Mouse (Mus musculus): ENCODE measurements around the gene Pogk. TPM values are rescaled to one million over a fixed set of nuclear protein-coding genes. Genes with fewer than 3 reads are reported as not detected.

Gene Pogk
- polyA plus RNA-seq, 1 experiment from 2014 or later: 18.7 TPM

DNA sequence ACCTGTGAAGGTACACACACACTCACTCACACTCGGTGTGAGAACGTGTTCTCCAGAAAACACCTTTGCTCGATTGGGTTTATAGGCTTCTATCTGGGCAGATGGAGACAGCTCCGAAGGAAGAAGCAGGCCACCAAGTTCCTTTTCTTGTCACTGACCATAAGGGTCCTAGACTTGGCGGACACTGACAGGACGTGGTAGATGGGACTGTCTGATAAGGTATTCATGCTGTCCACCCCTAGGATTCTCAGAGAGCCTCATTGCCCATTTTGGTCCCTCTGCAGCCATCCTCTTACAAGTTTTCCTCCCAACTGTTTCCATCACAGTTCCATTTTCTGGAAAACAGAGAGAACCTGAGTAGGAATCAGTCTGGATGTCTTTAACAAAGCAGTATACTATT is 13.3 kb downstream of the Pogk start:
- WGBS: 90% methylated on average over 6 of the region's 6 CpGs
- no peak for ATAC-seq (ENCODE audit: insufficient number of reproducible peaks, low FRiP score, low TSS enrichment, low read depth)
- H3K27me3 ChIP-seq: no peaks in the 10 kb centered on the region
- H3K4me3 ChIP-seq (replicated peaks): no peak overlapping the region
- no peaks in the 10 kb centered on the region for H3K4me1 ChIP-seq
- no peak overlapping the region for H3K27ac ChIP-seq (replicated peaks)
- H3K36me3 ChIP-seq: peaks cover 84% of the 10 kb centered on the region
- no peak overlapping the region for H3K4me2 ChIP-seq (replicated peaks)
- H3K9ac ChIP-seq: no peak overlapping the region
- H3K9me3 ChIP-seq (replicated peaks): no peaks in the 10 kb centered on the region

DNA sequence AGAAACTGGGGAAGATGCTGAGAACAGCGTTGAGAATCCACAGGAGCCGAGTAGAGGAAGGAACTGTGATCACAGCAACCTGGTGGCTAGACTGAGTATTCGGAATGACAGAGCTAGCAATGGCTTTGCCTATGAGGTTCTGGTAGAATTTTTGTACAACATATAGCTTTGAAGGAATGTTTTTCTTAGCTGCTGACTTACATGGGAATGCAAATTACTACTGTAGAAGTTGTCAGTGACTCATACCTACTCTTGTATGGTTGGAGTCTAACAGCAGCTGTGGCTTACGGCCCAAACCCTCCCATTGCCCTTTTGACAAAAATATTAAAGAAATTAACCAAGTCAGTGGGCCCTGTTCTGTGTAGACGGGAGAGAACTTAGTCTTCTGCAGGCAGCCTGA is 14.0 kb downstream of the Pogk start:
- Histone ChIP-seq H3K27me3 (no peaks in the 10 kb centered on the region), H3K9ac (no peak overlapping the region), H3K4me2 (replicated peaks) (no peak overlapping the region), H3K4me3 (replicated peaks) (no peak overlapping the region), H3K9me3 (replicated peaks) (no peaks in the 10 kb centered on the region), H3K36me3 (peaks cover 85% of the 10 kb centered on the region), H3K4me1 (no peaks in the 10 kb centered on the region), H3K27ac (replicated peaks) (no peak overlapping the region)
- WGBS: 90% methylated on average over 5 of the region's 5 CpGs
- ATAC-seq (ENCODE audit: insufficient number of reproducible peaks, low FRiP score, low TSS enrichment, low read depth): no peak

DNA sequence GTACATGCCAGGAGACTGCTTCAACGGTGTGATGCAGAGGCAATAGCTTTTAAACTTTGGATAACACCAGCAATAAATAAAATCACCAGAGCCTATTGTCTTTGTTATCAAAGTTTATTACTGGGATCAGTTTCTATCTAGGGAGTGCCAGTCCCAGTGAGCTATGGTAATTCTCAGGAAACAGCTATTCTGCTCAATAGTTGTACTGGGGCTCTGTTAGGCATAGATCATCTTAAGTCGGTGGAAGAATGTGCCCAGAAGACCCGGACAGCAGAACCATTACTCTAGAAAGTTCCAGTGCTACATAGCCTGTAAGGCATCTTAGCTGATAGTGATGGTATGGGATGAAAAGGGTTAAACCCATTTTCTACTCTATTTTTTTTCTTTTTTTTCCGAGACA is 14.9 kb downstream of the Pogk start:
- Histone ChIP-seq H3K36me3 (peaks cover 87% of the 10 kb centered on the region), H3K27me3 (no peaks in the 10 kb centered on the region), H3K9me3 (replicated peaks) (no peaks in the 10 kb centered on the region), H3K4me1 (no peaks in the 10 kb centered on the region), H3K27ac (replicated peaks) (no peak overlapping the region), H3K4me3 (replicated peaks) (no peak overlapping the region), H3K4me2 (replicated peaks) (no peak overlapping the region), H3K9ac (no peak overlapping the region)
- no peak for ATAC-seq (ENCODE audit: insufficient number of reproducible peaks, low FRiP score, low TSS enrichment, low read depth)
- 72% methylated on average over 4 of the region's 4 CpGs for WGBS

DNA sequence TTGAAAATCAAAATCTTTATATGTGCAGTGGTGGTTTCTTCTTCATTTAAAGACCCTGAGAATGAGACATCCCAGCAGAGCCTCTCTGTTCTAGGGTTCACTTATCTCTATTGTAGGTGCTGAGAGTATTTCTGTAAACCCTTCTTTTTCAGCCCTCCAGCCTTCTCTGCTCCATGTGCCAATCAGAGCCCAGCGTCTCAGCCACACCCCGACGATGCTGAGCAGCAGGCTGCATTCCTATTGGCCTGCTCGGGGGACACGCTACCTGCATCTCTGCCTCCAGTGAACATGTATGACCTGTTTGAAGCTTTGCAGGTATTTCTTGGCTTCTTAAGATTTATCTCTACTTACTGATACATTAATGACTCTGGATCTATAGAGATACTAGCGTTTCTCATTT is 18.0 kb downstream of the Pogk start:
- ATAC-seq (ENCODE audit: insufficient number of reproducible peaks, low FRiP score, low TSS enrichment, low read depth): no peak
- WGBS: 92% methylated on average over 6 of the region's 6 CpGs
- no peak overlapping the region for H3K4me3 ChIP-seq (replicated peaks)
- no peaks in the 10 kb centered on the region for H3K9me3 ChIP-seq (replicated peaks)
- no peak overlapping the region for H3K4me2 ChIP-seq (replicated peaks)
- peaks cover 89% of the 10 kb centered on the region for H3K36me3 ChIP-seq
- H3K27me3 ChIP-seq: no peaks in the 10 kb centered on the region
- no peak overlapping the region for H3K9ac ChIP-seq
- no peaks in the 10 kb centered on the region for H3K4me1 ChIP-seq
- H3K27ac ChIP-seq (replicated peaks): no peak overlapping the region

DNA sequence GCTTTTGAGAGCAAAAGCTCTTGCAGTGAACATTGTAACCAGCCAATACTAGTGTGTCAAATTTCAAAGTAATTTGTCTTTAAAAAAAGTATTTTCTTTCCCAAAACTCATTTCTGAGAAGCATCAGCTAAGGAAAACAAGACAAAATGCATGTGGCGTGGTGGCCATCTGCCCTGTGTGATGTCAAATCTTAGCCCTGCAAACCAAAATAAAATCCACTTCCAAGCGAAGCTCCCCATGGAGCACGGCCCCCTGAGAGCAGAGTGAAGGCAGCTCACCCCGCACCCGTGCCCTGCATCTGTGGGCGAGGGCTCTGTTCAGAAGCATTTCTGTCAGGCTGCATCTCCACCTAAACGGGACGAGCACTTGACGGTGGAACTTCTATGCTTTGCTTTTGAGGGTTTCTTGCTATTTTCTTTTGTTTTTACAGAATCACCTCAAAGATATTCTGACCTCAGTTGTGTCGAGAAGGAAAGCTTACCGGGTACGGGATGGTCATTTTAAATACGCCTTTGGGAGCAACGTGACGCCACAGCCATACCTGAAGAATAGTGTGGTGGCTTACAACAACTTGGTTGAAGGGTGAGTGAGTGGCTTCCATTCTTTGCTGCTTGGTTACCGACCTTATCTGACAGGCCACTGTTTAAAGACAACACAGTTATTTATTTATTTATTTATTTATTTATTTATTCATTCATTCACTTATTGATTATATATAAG is 20.1 kb downstream of the Pogk start:
- Histone ChIP-seq H3K36me3 (peaks cover 95% of the 10 kb centered on the region), H3K4me2 (replicated peaks) (no peak overlapping the region), H3K4me3 (replicated peaks) (no peak overlapping the region), H3K9ac (no peak overlapping the region), H3K9me3 (replicated peaks) (no peaks in the 10 kb centered on the region), H3K27ac (replicated peaks) (no peak overlapping the region), H3K4me1 (no peaks in the 10 kb centered on the region), H3K27me3 (no peaks in the 10 kb centered on the region)
- 93% methylated on average over 16 of the region's 16 CpGs for WGBS
- ATAC-seq (ENCODE audit: insufficient number of reproducible peaks, low FRiP score, low TSS enrichment, low read depth): no peak

DNA sequence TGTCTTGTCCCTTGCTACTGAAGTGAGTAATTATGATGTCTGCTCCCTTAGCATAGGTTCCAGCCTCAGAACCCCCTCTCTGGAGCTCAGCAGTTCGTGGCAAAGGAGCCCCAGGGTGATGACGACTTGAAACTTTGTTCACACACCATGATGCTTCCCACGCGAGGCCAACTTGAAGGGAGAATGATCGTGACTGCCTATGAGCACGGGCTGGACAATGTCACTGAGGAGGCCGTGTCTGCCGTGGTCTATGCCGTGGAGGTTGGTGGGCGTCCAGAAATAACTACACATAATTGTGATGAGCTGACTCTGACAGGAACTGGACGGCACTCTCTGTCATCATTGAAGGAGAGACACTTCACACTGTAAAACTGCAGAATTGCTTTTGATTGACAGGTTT is 21.2 kb downstream of the Pogk start:
- Histone ChIP-seq H3K27me3 (no peaks in the 10 kb centered on the region), H3K27ac (replicated peaks) (no peak overlapping the region), H3K9ac (no peak overlapping the region), H3K9me3 (replicated peaks) (no peaks in the 10 kb centered on the region), H3K4me3 (replicated peaks) (no peak overlapping the region), H3K4me2 (replicated peaks) (no peak overlapping the region), H3K4me1 (no peaks in the 10 kb centered on the region), H3K36me3 (peaks cover 94% of the 10 kb centered on the region)
- ATAC-seq (ENCODE audit: insufficient number of reproducible peaks, low FRiP score, low TSS enrichment, low read depth): no peak
- WGBS: 92% methylated on average over 11 of the region's 11 CpGs

DNA sequence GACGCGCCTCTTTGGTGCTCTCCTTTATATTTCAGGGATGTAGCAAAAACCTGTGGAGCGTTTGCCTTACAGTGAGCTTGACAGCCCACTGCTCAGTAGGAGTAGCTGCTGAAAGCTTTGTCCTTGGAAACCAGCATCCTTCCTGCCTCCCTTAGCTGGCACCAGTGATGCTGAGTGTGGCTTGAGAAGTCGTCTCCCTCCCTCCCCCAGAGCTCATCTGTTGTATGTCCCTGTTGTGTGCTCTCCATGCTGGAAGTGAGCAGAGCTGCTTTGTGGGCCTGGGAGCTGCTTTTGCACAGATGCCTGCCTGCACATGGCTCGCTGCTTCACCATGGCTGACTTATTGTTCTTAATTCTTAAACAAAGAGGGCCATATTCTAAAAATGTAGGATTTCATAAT is 24.2 kb downstream of the Pogk start:
- Histone ChIP-seq H3K4me2 (replicated peaks) (no peak overlapping the region), H3K27ac (replicated peaks) (no peak overlapping the region), H3K36me3 (peaks cover 71% of the 10 kb centered on the region)

DNA sequence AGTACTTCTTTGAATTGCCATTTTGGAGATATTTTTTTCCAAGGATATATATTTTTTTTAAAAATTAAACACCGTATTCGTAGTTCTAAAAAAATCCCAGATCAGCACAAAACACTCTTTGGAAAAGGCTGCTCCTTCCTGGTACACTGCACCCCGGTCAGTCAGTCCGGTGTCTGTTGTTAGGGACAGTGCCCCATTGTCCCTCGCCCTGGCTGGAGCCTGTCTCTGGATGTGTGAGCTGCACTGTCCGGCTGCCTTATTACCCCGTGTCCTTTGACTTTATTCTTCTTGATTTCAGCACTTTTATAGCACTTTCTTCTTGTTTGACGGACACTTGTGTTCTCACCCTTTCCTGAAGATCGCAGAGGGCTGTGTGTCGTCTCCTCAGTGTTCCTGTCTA is 25.0 kb downstream of the Pogk start:
- Histone ChIP-seq H3K4me1 (peaks cover 18% of the 10 kb centered on the region), H3K9me3 (replicated peaks) (no peaks in the 10 kb centered on the region), H3K4me2 (replicated peaks) (no peak overlapping the region), H3K9ac (no peak overlapping the region), H3K36me3 (peaks cover 62% of the 10 kb centered on the region), H3K4me3 (replicated peaks) (no peak overlapping the region), H3K27me3 (no peaks in the 10 kb centered on the region), H3K27ac (replicated peaks) (no peak overlapping the region)
- no peak for ATAC-seq (ENCODE audit: insufficient number of reproducible peaks, low FRiP score, low TSS enrichment, low read depth)
- 90% methylated on average over 10 of the region's 10 CpGs for WGBS

More for the DNA sequence above, 24.2 kb downstream of the Pogk start:
- H3K27me3 ChIP-seq: no peaks in the 10 kb centered on the region
- H3K4me3 ChIP-seq (replicated peaks): no peak overlapping the region
- H3K9me3 ChIP-seq (replicated peaks): no peaks in the 10 kb centered on the region
- ATAC-seq (ENCODE audit: insufficient number of reproducible peaks, low FRiP score, low TSS enrichment, low read depth): no peak
- 81% methylated on average over 5 of the region's 5 CpGs for whole genome bisulfite sequencing
- no peak overlapping the region for H3K9ac ChIP-seq
- peaks cover 16% of the 10 kb centered on the region for H3K4me1 ChIP-seq

DNA sequence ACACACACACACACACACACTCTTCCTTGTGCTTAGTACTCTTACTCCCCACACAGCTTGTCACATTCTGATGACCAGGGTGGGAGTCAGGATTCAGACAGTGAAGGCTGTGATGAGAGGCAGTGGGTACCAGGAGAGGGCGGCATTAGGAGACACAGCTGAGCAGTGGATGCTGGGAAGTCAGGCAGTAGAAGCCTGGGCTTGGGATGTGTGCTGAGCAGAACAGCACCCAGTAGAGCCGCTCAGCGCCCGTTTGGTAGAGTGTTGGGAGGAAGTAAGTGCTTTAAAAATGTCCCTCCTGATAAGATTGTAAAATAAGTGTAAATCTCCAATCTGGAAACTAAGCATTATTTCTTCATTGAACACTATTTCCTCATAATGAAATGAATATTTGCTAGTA is 27.0 kb downstream of the Pogk start:
- H3K36me3 ChIP-seq: peaks cover 43% of the 10 kb centered on the region
- no peak overlapping the region for H3K27ac ChIP-seq (replicated peaks)
- WGBS: 86% methylated on average over 4 of the region's 4 CpGs
- no peaks in the 10 kb centered on the region for H3K9me3 ChIP-seq (replicated peaks)
- H3K4me2 ChIP-seq (replicated peaks): no peak overlapping the region
- no peaks in the 10 kb centered on the region for H3K27me3 ChIP-seq
- H3K4me3 ChIP-seq (replicated peaks): no peak overlapping the region
- H3K4me1 ChIP-seq: peaks cover 18% of the 10 kb centered on the region
- no peak overlapping the region for H3K9ac ChIP-seq
- ATAC-seq (ENCODE audit: insufficient number of reproducible peaks, low FRiP score, low TSS enrichment, low read depth): no peak

DNA sequence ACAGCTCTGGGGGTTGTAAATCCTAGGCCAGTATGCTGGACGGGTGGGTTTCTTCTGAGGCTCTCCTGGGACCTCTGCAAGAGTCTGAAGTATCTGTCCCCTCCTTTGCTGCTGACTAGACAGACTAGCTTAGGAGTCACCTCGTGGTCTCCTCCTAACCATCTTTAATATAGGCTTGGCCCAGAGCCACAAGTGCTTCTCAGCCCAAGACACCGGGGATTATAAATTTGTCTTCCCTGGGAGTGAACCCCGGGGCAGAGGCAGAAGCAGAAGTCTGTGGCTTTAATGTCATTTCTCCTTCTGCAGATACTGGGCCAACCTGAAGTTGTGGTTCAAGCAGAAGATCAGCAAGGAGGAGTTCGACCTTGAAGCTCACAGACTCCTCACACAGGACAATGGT is 27.8 kb downstream of the Pogk start:
- no peaks in the 10 kb centered on the region for H3K27me3 ChIP-seq
- H3K9me3 ChIP-seq (replicated peaks): no peaks in the 10 kb centered on the region
- H3K36me3 ChIP-seq: peaks cover 35% of the 10 kb centered on the region
- no peak overlapping the region for H3K9ac ChIP-seq
- H3K27ac ChIP-seq (replicated peaks): no peak overlapping the region
- H3K4me2 ChIP-seq (replicated peaks): no peak overlapping the region
- no peak for ATAC-seq (ENCODE audit: insufficient number of reproducible peaks, low FRiP score, low TSS enrichment, low read depth)
- WGBS: 56% methylated on average over 5 of the region's 5 CpGs
- peaks cover 18% of the 10 kb centered on the region for H3K4me1 ChIP-seq
- no peak overlapping the region for H3K4me3 ChIP-seq (replicated peaks)

DNA sequence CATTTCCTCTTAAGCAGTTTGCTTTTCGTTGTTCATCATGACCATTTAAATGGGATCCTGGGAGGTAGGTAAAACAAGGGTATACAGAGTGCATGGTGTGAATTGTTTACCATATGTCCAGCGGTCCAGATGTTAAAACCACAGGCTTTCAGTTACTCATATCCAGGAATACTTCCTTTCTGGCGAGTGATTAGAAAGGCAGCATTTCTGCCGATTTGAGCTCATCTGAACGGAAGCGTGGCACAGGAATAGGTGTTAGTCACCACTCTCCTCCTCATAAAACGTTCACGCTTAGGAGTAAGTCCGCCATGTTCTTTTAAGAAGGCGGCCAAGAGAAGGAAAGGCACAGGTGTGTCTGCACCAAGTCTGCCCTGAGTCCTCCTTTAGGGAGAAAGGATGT is 28.3 kb downstream of the Pogk start:
- Histone ChIP-seq H3K36me3 (peaks cover 31% of the 10 kb centered on the region), H3K27me3 (no peaks in the 10 kb centered on the region), H3K9me3 (replicated peaks) (no peaks in the 10 kb centered on the region), H3K27ac (replicated peaks) (no peak overlapping the region), H3K4me3 (replicated peaks) (no peak overlapping the region), H3K9ac (no peak overlapping the region), H3K4me2 (replicated peaks) (peak overlapping the region; percentile 72; the same call in 1 of the 2 replicates), H3K4me1 (peaks cover 18% of the 10 kb centered on the region)
- no peak for ATAC-seq (ENCODE audit: insufficient number of reproducible peaks, low FRiP score, low TSS enrichment, low read depth)
- WGBS: 83% methylated on average over 10 of the region's 10 CpGs

DNA sequence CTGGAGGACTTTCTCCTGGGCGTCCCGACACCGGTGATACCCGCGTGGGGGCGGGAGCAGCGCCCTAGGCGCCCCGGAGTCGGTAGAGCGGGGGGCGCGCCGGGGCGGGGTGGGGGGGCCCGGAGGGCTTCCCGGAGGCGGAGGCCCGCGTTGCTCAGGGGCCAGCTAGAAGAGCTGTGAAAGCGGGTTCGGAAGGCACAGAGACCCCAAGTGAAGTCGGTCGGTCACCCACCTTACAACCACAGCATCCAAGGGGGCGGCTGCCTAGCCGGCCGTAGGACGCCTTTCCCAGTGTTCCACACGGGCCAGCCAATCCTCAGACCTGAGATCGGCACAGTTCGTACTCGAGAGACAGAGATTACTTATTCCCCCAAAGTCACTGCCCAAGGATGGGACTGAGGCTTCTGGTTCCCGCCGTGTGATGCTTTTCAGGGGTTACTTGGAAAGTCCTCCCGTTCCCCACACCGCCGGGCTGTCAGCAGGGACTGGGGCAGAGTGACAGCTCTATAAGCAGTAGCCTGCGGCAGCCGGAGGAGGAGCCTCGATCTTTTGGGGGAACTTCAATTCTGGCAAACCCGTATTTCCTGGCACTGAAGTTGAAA is 29.9 kb downstream of the Pogk start:
- peaks cover 16% of the 10 kb centered on the region for H3K36me3 ChIP-seq
- peaks cover 18% of the 10 kb centered on the region for H3K4me1 ChIP-seq
- H3K27me3 ChIP-seq: no peaks in the 10 kb centered on the region
- peak overlapping the region; percentile 79 for H3K9ac ChIP-seq
- peak; percentile 6; the same call in 1 of the 2 replicates for ATAC-seq (ENCODE audit: insufficient number of reproducible peaks, low FRiP score, low TSS enrichment, low read depth)
- peak overlapping the region; percentile 64 for H3K4me3 ChIP-seq (replicated peaks)
- WGBS: under 1% methylated on average over 39 of the region's 41 CpGs
- H3K27ac ChIP-seq (replicated peaks): peak overlapping the region; percentile 88
- peak overlapping the region; percentile 72 for H3K4me2 ChIP-seq (replicated peaks)
- H3K9me3 ChIP-seq (replicated peaks): no peaks in the 10 kb centered on the region
